Mouse (Mus musculus) heart, adult 8-10 months (tissue): ENCODE measurements around the gene Hexb. TPM values are rescaled to one million over a fixed set of nuclear protein-coding genes. Genes with fewer than 3 reads are reported as not detected.

Experiments
- DNase-seq: peaks from one replicate; pipeline ENCODE4 v3.0.0; 2022; ENCODE audit warnings: low spot score
- total RNA-seq, 4 experiments: library from RNA; stranded (reverse); gene quantifications; 2 replicates each; pipeline ENCODE4 v1.2.4; 2022

Gene Hexb
- total RNA-seq = 10 to 100 TPM; 20.9 to 25.2 (median 22.4) TPM

GRCm38 (mm10) chr13:97197932-97198562 lies at the start of gene Hexb:
TSS of gene Hexb (minus strand) at chr13:97198357.
- peak; percentile 97 for DNase-seq

- no peak for DNase-seq
These were observed 49.6 kb upstream of the Hexb start for GRCm38 (mm10) chr13:97247754-97248153.

GRCm38 (mm10) chr13:97246217-97246616 lies 48.1 kb upstream of the Hexb start:
- DNase-seq = no peak

GRCm38 (mm10) chr13:97245157-97245556 lies 47.0 kb upstream of the Hexb start:
- no peak for DNase-seq

- DNase-seq = no peak
These were observed 46.6 kb upstream of the Hexb start for GRCm38 (mm10) chr13:97244712-97245105.

GRCm38 (mm10) chr13:97243962-97244711 lies 46.0 kb upstream of the Hexb start:
- DNase-seq = no peak

GRCm38 (mm10) chr13:97242716-97243115 lies 44.6 kb upstream of the Hexb start:
- no peak for DNase-seq

GRCm38 (mm10) chr13:97241787-97242280 lies 43.7 kb upstream of the Hexb start:
- peak; percentile 29 for DNase-seq

- peak; percentile 88 for DNase-seq
These were observed 43.0 kb upstream of the Hexb start, which contains the start of gene Enc1 for GRCm38 (mm10) chr13:97240965-97241786. TSS of gene Enc1 (plus strand) at chr13:97241105.

- peak; percentile 73 for DNase-seq
These were observed 42.3 kb upstream of the Hexb start for GRCm38 (mm10) chr13:97240279-97240964.

GRCm38 (mm10) chr13:97239343-97240180 lies 41.4 kb upstream of the Hexb start:
- DNase-seq = peak; percentile 67

GRCm38 (mm10) chr13:97238181-97238981 lies 40.2 kb upstream of the Hexb start:
- DNase-seq = no peak

GRCm38 (mm10) chr13:97237700-97238099 lies 39.5 kb upstream of the Hexb start:
- DNase-seq = no peak

GRCm38 (mm10) chr13:97235911-97236310 lies 37.8 kb upstream of the Hexb start:
- no peak for DNase-seq

GRCm38 (mm10) chr13:97234785-97235417 lies 36.7 kb upstream of the Hexb start:
- peak; percentile 86 for DNase-seq

- no peak for DNase-seq
These were observed 34.9 kb upstream of the Hexb start for GRCm38 (mm10) chr13:97233092-97233491.

- no peak for DNase-seq
These were observed 31.9 kb upstream of the Hexb start for GRCm38 (mm10) chr13:97230101-97230500.

- no peak for DNase-seq
These were observed 29.6 kb upstream of the Hexb start for GRCm38 (mm10) chr13:97227795-97228194.

GRCm38 (mm10) chr13:97225130-97225529 lies 27.0 kb upstream of the Hexb start:
- no peak for DNase-seq
